Mouse (Mus musculus) forebrain, embryonic 11.5 days (tissue): ENCODE results near the gene Xrcc5. TPM values are rescaled to one million over a fixed set of nuclear protein-coding genes. Genes with fewer than 3 reads are reported as not detected.

Experiments used
- ATAC-seq: fragments of 200-750 bp; cut with Nextera tagmentation; replicated peaks from 2 replicates; pipeline ENCODE4 v1.8.0; 2017; ENCODE audit warnings: moderate TSS enrichment; ENCODE audit not compliant: low FRiP score
- DNase-seq: peaks from one replicate; pipeline ENCODE4 v3.0.0-alpha.2; 2017; ENCODE audit warnings: low spot score
- H3K27ac ChIP-seq: fragments of 300-500 bp; sonication (generic); 2 replicates; pipeline ENCODE4 v1.5.1; 2014; ENCODE audit warnings: low read depth, low read length
- H3K27me3 ChIP-seq: fragments of 300-500 bp; sonication (generic); 2 replicates; pipeline ENCODE4 v1.6.1; 2014; ENCODE audit warnings: mild to moderate bottlenecking, low read length, mixed read lengths; ENCODE audit not compliant: control insufficient read depth, insufficient read depth
- H3K36me3 ChIP-seq: fragments of 300-500 bp; sonication (generic); 2 replicates; pipeline ENCODE4 v1.6.1; 2014; ENCODE audit warnings: mild to moderate bottlenecking, low read length, moderate library complexity, mixed read lengths; ENCODE audit not compliant: control insufficient read depth, insufficient read depth
- H3K4me1 ChIP-seq: fragments of 300-500 bp; sonication (generic); replicated peaks from 2 replicates; pipeline ENCODE4 v1.6.1; 2014; ENCODE audit warnings: low read length, mixed read lengths; ENCODE audit not compliant: control insufficient read depth, insufficient read depth
- H3K4me2 ChIP-seq: fragments of 300-500 bp; sonication (generic); 2 replicates; pipeline ENCODE4 v1.6.1; 2014; ENCODE audit warnings: low read depth, mild to moderate bottlenecking, low read length, moderate library complexity, mixed read lengths; ENCODE audit not compliant: severe bottlenecking
- H3K4me3 ChIP-seq: fragments of 300-500 bp; sonication (generic); 2 replicates; pipeline ENCODE4 v1.5.1; 2014; ENCODE audit warnings: low read depth, low read length
- H3K9ac ChIP-seq: fragments of 300-500 bp; sonication (generic); 2 replicates; pipeline ENCODE4 v1.6.1; 2014; ENCODE audit warnings: low read length
- H3K9me3 ChIP-seq: fragments of 300-500 bp; sonication (generic); 2 replicates; pipeline ENCODE4 v1.6.1; 2016; ENCODE audit warnings: low read length, mixed read lengths; ENCODE audit not compliant: control insufficient read depth
- WGBS: fragments of 180-500 bp; shearing (Covaris S2); extraction: QIAGEN DNeasy Blood & Tissue Kit; methylation state at CpG from one replicate; pipeline ENCODE4 v1.1.7; 2014; 5-methylcytosine and 5-hydroxymethylcytosine counted together
- polyA plus RNA-seq: library from polyadenylated mRNA; unstranded; fragments of >200 nt; fragmentation: Nextera tagmentation; extraction: Ambion mirVana; gene quantifications from 2 replicates; pipeline ENCODE4 v1.2.1, GENCODE M21; 2014

Xrcc5 gene
- polyA plus RNA-seq, 1 experiment from 2014 or later = 53.3 TPM

DNA sequence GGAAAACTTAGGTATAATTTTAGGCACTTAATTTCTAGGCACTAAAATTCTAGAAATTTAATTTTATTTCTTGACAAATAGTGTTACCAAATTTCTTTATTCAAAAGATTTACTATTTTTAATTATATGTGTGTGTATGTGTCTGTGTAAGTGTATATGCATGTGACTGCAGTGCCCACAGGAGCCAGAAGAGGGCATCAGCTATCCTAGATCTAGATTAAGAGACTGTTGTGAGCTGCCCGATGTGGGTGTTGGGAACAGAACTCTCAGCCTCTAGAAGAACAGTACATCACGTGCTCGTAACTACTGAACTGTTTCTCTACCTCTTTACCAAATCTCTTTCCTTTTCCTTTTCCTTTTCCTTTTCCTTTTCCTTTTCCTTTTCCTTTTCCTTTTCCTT, 73.3 kb downstream of the Xrcc5 start:
- Histone ChIP-seq H3K9me3 (no peaks in the 10 kb centered on the region), H3K27ac (no peak overlapping the region), H3K36me3 (no peaks in the 10 kb centered on the region; the same call in 1 of the 2 replicates), H3K4me1 (no peaks in the 10 kb centered on the region), H3K4me2 (no peak overlapping the region), H3K27me3 (no peaks in the 10 kb centered on the region), H3K9ac (no peak overlapping the region), H3K4me3 (no peak overlapping the region)
- DNase-seq (no peak), ATAC-seq (no peak)
- WGBS = 97% methylated on average over 3 of the region's 3 CpGs

GRCm38 (mm10) chr1:72383056-72383455, 75.8 kb downstream of the Xrcc5 start:
- H3K4me2 ChIP-seq = no peak overlapping the region
- H3K36me3 ChIP-seq = no peaks in the 10 kb centered on the region; the same call in 1 of the 2 replicates
- ATAC-seq (no peak), DNase-seq (no peak)
- H3K4me1 ChIP-seq = no peaks in the 10 kb centered on the region
- H3K27me3 ChIP-seq = no peaks in the 10 kb centered on the region
- no peak overlapping the region for H3K9ac ChIP-seq
- no peaks in the 10 kb centered on the region for H3K9me3 ChIP-seq
- WGBS = 93% methylated on average over 7 of the region's 7 CpGs
- no peak overlapping the region for H3K27ac ChIP-seq
- no peak overlapping the region for H3K4me3 ChIP-seq

DNA sequence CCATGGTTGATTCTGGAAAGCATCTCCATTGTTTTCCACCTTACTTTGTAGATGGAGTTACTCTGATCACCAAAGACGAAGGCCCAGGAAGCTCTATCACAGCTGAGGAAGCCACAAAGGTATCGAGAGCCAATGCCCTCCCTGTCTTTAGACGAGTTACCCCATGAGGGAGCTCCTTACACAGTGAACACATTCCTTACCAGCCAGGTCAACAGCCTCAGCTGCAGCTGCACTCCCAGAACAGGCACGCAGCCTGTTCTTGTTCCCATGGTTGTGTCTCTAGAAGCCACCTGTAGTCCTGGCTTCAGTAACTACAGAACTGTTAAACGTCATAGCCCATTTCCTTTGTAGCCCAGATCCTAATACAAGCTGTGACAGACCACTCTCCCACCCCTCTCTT, 76.4 kb downstream of the Xrcc5 start:
- no peak for DNase-seq
- Histone ChIP-seq H3K36me3 (no peaks in the 10 kb centered on the region; the same call in 1 of the 2 replicates), H3K9ac (no peak overlapping the region), H3K4me1 (no peaks in the 10 kb centered on the region), H3K27ac (no peak overlapping the region), H3K9me3 (no peaks in the 10 kb centered on the region), H3K4me3 (no peak overlapping the region), H3K27me3 (no peaks in the 10 kb centered on the region), H3K4me2 (no peak overlapping the region)
- no peak for ATAC-seq
- WGBS = 87% methylated on average over 5 of the region's 5 CpGs

- no peak for ATAC-seq
- no peak overlapping the region for H3K4me3 ChIP-seq
- 83% methylated on average over 4 of the region's 4 CpGs for WGBS
Measured at GRCm38 (mm10) chr1:72390420-72390819, 83.2 kb downstream of the Xrcc5 start.

GRCm38 (mm10) chr1:72399720-72400401, 92.6 kb downstream of the Xrcc5 start:
- H3K27me3 ChIP-seq = no peaks in the 10 kb centered on the region
- no peak overlapping the region for H3K4me3 ChIP-seq
- no peaks in the 10 kb centered on the region for H3K36me3 ChIP-seq
- ATAC-seq (no peak), DNase-seq (no peak)
- H3K4me1 ChIP-seq = no peaks in the 10 kb centered on the region
- no peak overlapping the region for H3K4me2 ChIP-seq
- no peaks in the 10 kb centered on the region for H3K9me3 ChIP-seq
- 90% methylated on average over 8 of the region's 8 CpGs for WGBS
- no peak overlapping the region for H3K27ac ChIP-seq
- no peak overlapping the region for H3K9ac ChIP-seq

More at GRCm38 (mm10) chr1:72390420-72390819, 83.2 kb downstream of the Xrcc5 start:
- Histone ChIP-seq H3K4me2 (no peak overlapping the region), H3K9me3 (no peaks in the 10 kb centered on the region), H3K4me1 (no peaks in the 10 kb centered on the region), H3K27me3 (no peaks in the 10 kb centered on the region), H3K27ac (no peak overlapping the region), H3K9ac (no peak overlapping the region), H3K36me3 (no peaks in the 10 kb centered on the region)
- no peak for DNase-seq

DNA sequence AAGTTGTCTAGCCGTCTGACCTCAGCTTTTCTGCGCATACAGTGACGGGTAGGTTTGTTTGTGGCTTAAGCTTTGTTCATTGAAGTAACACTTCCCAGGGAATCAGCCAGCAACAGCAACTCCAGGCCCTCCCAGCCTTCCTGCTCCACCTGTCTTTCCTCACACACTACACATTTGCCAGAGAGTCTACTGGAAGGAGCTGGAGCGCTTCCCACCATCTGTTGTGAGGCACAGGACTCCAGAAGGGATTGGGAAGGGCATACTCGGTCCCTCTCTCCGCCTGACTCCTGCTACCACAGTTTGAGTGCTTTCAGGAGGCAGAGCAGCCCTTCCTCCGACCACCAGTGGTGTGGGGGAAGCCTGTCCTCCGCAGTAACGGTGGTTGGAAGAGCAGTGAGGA, 93.4 kb downstream of the Xrcc5 start:
- Histone ChIP-seq H3K27me3 (no peaks in the 10 kb centered on the region), H3K9ac (no peak overlapping the region), H3K4me2 (no peak overlapping the region), H3K9me3 (no peaks in the 10 kb centered on the region), H3K4me1 (no peaks in the 10 kb centered on the region), H3K36me3 (no peaks in the 10 kb centered on the region), H3K27ac (no peak overlapping the region), H3K4me3 (no peak overlapping the region)
- WGBS = 91% methylated on average over 9 of the region's 9 CpGs
- no peak for DNase-seq
- no peak for ATAC-seq

GRCm38 (mm10) chr1:72401331-72402069, 94.3 kb downstream of the Xrcc5 start:
- 76% methylated on average over 8 of the region's 8 CpGs for WGBS
- no peak overlapping the region for H3K4me2 ChIP-seq

GRCm38 (mm10) chr1:72406505-72407079, 99.4 kb downstream of the Xrcc5 start:
- DNase-seq (no peak), ATAC-seq (no peak)
- Histone ChIP-seq H3K4me2 (no peak overlapping the region), H3K9ac (no peak overlapping the region), H3K4me1 (no peaks in the 10 kb centered on the region), H3K4me3 (no peak overlapping the region), H3K9me3 (no peaks in the 10 kb centered on the region), H3K27ac (no peak overlapping the region), H3K27me3 (no peaks in the 10 kb centered on the region), H3K36me3 (no peaks in the 10 kb centered on the region)
- WGBS = 86% methylated on average over 14 of the region's 14 CpGs

More at GRCm38 (mm10) chr1:72401331-72402069, 94.3 kb downstream of the Xrcc5 start:
- no peak for DNase-seq
- Histone ChIP-seq H3K9me3 (no peaks in the 10 kb centered on the region), H3K9ac (no peak overlapping the region), H3K4me3 (no peak overlapping the region), H3K27me3 (no peaks in the 10 kb centered on the region), H3K27ac (no peak overlapping the region), H3K36me3 (no peaks in the 10 kb centered on the region), H3K4me1 (no peaks in the 10 kb centered on the region)
- no peak for ATAC-seq
